Mouse (Mus musculus) MEL (cell line): ENCODE measurements at regions not wholly inside any gene's neighbourhood (a gene's known extent, or its start where the extent isn't known, plus 50 kb on each side); places are given as distances from the start of the nearest gene placed in this dataset.

Source experiments
- DNase-seq: peaks from one replicate; pipeline ENCODE4 v3.0.0; 2011; ENCODE audit warnings: low read depth, low spot score
- H3K27ac ChIP-seq: 2 replicates; pipeline ENCODE4 v1.5.1; 2012; ENCODE audit warnings: low read depth, mild to moderate bottlenecking, control low read depth, low read length, moderate library complexity; ENCODE audit not compliant: control insufficient read depth
- H3K27me3 ChIP-seq, 2 experiments: fragments of 150-350 bp in 1 of 2; sonication (generic) in 1 of 2; 2 replicates each; pipeline ENCODE4 v1.6.1; 2012; ENCODE audit warnings: low read length in 2 of 2, mild to moderate bottlenecking in 2 of 2, improper control_type of control experiment in 1 of 2, moderate library complexity in 1 of 2; ENCODE audit not compliant: insufficient read depth in 2 of 2, control insufficient read depth in 1 of 2
- H3K36me3 ChIP-seq, 2 experiments: 2 replicates each; pipeline ENCODE4 v1.6.1; 2012 to 2014; ENCODE audit warnings: low read length in 2 of 2, improper control_type of control experiment in 1 of 2, inconsistent platforms in 1 of 2, mild to moderate bottlenecking in 1 of 2; ENCODE audit not compliant: insufficient read depth in 2 of 2, control insufficient read depth in 1 of 2
- H3K4me1 ChIP-seq, 2 experiments: fragments of 150-350 bp in 1 of 2; sonication (generic) in 1 of 2; 2 replicates each; pipeline ENCODE4 v1.6.1; 2012; ENCODE audit warnings: low read length in 2 of 2, improper control_type of control experiment in 1 of 2, mild to moderate bottlenecking in 1 of 2; ENCODE audit not compliant: insufficient read depth in 2 of 2, control insufficient read depth in 1 of 2
- H3K4me3 ChIP-seq, 2 experiments: fragments of 150-350 bp in 1 of 2; sonication (generic) in 1 of 2; 2 replicates each; pipeline ENCODE4 v1.5.1; 2012; ENCODE audit warnings: low read depth in 2 of 2, low read length in 2 of 2, mild to moderate bottlenecking in 2 of 2, moderate library complexity in 2 of 2, control low read depth in 1 of 2, improper control_type of control experiment in 1 of 2; ENCODE audit not compliant: control insufficient read depth in 1 of 2, insufficient read depth in 1 of 2
- H3K79me2 ChIP-seq: 2 replicates; pipeline ENCODE4 v1.6.1; 2012; ENCODE audit warnings: mild to moderate bottlenecking, low read length, moderate library complexity; ENCODE audit not compliant: control insufficient read depth, poor library complexity, insufficient read depth
- H3K9ac ChIP-seq: 2 replicates; pipeline ENCODE4 v1.6.1; 2012; ENCODE audit warnings: low read depth, mild to moderate bottlenecking, control low read depth, low read length, moderate library complexity; ENCODE audit not compliant: control insufficient read depth, poor library complexity, severe bottlenecking
- H3K9me3 ChIP-seq: fragments of 150-350 bp; sonication (generic); replicated peaks from 2 replicates; pipeline ENCODE4 v1.6.1; 2012; ENCODE audit warnings: mild to moderate bottlenecking, low read length, improper control_type of control experiment, moderate library complexity; ENCODE audit not compliant: insufficient read depth
- CHD1 ChIP-seq: IDR thresholded peaks from 2 replicates; pipeline ENCODE4 v1.6.1; 2012; ENCODE audit warnings: low read depth, mild to moderate bottlenecking, inconsistent platforms, low read length, improper control_type of control experiment
- CHD2 ChIP-seq: IDR thresholded peaks from 2 replicates; pipeline ENCODE4 v1.6.1; 2011; ENCODE audit warnings: low read length, improper control_type of control experiment
- CTCF ChIP-seq, 3 experiments: IDR thresholded peaks in 2 of 3; conservative IDR thresholded peaks in 1 of 3; 2 replicates each; pipeline ENCODE4 v1.5.1; 2011 to 2012; ENCODE audit warnings: low read length in 3 of 3, low read depth in 2 of 3, mild to moderate bottlenecking in 2 of 3, improper control_type of control experiment in 1 of 3, inconsistent platforms in 1 of 3, mixed read lengths in 1 of 3, moderate library complexity in 1 of 3; ENCODE audit not compliant: control insufficient read depth in 1 of 3, insufficient read depth in 1 of 3, poor library complexity in 1 of 3, severe bottlenecking in 1 of 3
- E2F4 ChIP-seq: IDR thresholded peaks from 2 replicates; pipeline ENCODE4 v1.6.1; 2011; ENCODE audit warnings: low read depth, low read length, improper control_type of control experiment, borderline replicate concordance
- EP300 ChIP-seq, 2 experiments: IDR thresholded peaks; 2 replicates each; pipeline ENCODE4 v1.6.1; 2011; ENCODE audit warnings: improper control_type of control experiment in 2 of 2, low read length in 2 of 2, low read depth in 1 of 2, mild to moderate bottlenecking in 1 of 2
- GATA1 ChIP-seq: IDR thresholded peaks from 2 replicates; pipeline ENCODE4 v1.6.1; 2011; ENCODE audit warnings: low read depth, low read length, improper control_type of control experiment
- HCFC1 ChIP-seq: IDR thresholded peaks from 2 replicates; pipeline ENCODE4 v1.6.1; 2012; ENCODE audit warnings: low read depth, mild to moderate bottlenecking, inconsistent platforms, low read length, improper control_type of control experiment, moderate library complexity
- JUND ChIP-seq: IDR thresholded peaks from 2 replicates; pipeline ENCODE4 v1.6.1; 2011; ENCODE audit warnings: low read depth, mild to moderate bottlenecking, improper control_type of control experiment, low read length
- MAX ChIP-seq: IDR thresholded peaks from 2 replicates; pipeline ENCODE4 v1.6.1; 2011; ENCODE audit warnings: low read length, improper control_type of control experiment
- MAZ ChIP-seq: IDR thresholded peaks from 2 replicates; pipeline ENCODE4 v1.6.1; 2012; ENCODE audit warnings: low read depth, mild to moderate bottlenecking, inconsistent platforms, low read length, improper control_type of control experiment
- MEF2A ChIP-seq: IDR thresholded peaks from 2 replicates; pipeline ENCODE4 v1.6.1; 2014; ENCODE audit warnings: low read depth, mild to moderate bottlenecking, inconsistent platforms, low read length, improper control_type of control experiment; ENCODE audit not compliant: poor library complexity, insufficient replicate concordance, severe bottlenecking; ENCODE audit errors: extremely low read depth
- MXI1 ChIP-seq: IDR thresholded peaks from 2 replicates; pipeline ENCODE4 v1.6.1; 2011; ENCODE audit warnings: mild to moderate bottlenecking, low read depth, low read length, improper control_type of control experiment
- MYB ChIP-seq: IDR thresholded peaks from 2 replicates; pipeline ENCODE4 v1.6.1; 2011; ENCODE audit warnings: mild to moderate bottlenecking, low read depth, low read length, improper control_type of control experiment
- MYC ChIP-seq: IDR thresholded peaks from 2 replicates; pipeline ENCODE4 v1.6.1; 2011; ENCODE audit warnings: low read depth, mild to moderate bottlenecking, low read length, improper control_type of control experiment, moderate library complexity
- NELFE ChIP-seq: IDR thresholded peaks from 2 replicates; pipeline ENCODE4 v1.6.1; 2011; ENCODE audit warnings: low read depth, low read length, improper control_type of control experiment
- POLR2AphosphoS2 ChIP-seq: IDR thresholded peaks from 2 replicates; pipeline ENCODE4 v1.6.1; 2011; ENCODE audit warnings: low read length, improper control_type of control experiment
- RAD21 ChIP-seq: IDR thresholded peaks from 2 replicates; pipeline ENCODE4 v1.6.1; 2011; ENCODE audit warnings: mild to moderate bottlenecking, low read depth, low read length, improper control_type of control experiment
- SIN3A ChIP-seq: IDR thresholded peaks from 2 replicates; pipeline ENCODE4 v1.6.1; 2012; ENCODE audit warnings: low read length, improper control_type of control experiment, inconsistent platforms
- TBP ChIP-seq: IDR thresholded peaks from 2 replicates; pipeline ENCODE4 v1.8.0; 2011; ENCODE audit warnings: low read depth, low read length, improper control_type of control experiment
- UBTF ChIP-seq: IDR thresholded peaks from 2 replicates; pipeline ENCODE4 v1.6.1; 2012; ENCODE audit warnings: low read depth, mild to moderate bottlenecking, inconsistent platforms, low read length, improper control_type of control experiment, moderate library complexity, borderline replicate concordance; ENCODE audit not compliant: insufficient read depth
- USF1 ChIP-seq: IDR thresholded peaks from 2 replicates; pipeline ENCODE4 v1.6.1; 2014; ENCODE audit warnings: low read depth, mild to moderate bottlenecking, inconsistent platforms, low read length, improper control_type of control experiment, moderate library complexity
- USF2 ChIP-seq, 2 experiments: IDR thresholded peaks; 2 replicates each; pipeline ENCODE4 v1.6.1; 2011 to 2012; ENCODE audit warnings: improper control_type of control experiment in 2 of 2, low read length in 2 of 2, borderline replicate concordance in 1 of 2, inconsistent platforms in 1 of 2, low read depth in 1 of 2, mild to moderate bottlenecking in 1 of 2; ENCODE audit not compliant: insufficient read depth in 1 of 2
- ZKSCAN1 ChIP-seq: IDR thresholded peaks from 2 replicates; pipeline ENCODE4 v1.6.1; 2012; ENCODE audit warnings: low read depth, mild to moderate bottlenecking, inconsistent platforms, low read length, improper control_type of control experiment, moderate library complexity
- ZMIZ1 ChIP-seq: IDR thresholded peaks from 2 replicates; pipeline ENCODE4 v1.6.1; 2012; ENCODE audit warnings: low read depth, mild to moderate bottlenecking, inconsistent platforms, low read length, improper control_type of control experiment, moderate library complexity
- ZNF384 ChIP-seq: IDR thresholded peaks from 2 replicates; pipeline ENCODE4 v1.6.1; 2012; ENCODE audit warnings: low read depth, mild to moderate bottlenecking, inconsistent platforms, low read length, improper control_type of control experiment

DNA sequence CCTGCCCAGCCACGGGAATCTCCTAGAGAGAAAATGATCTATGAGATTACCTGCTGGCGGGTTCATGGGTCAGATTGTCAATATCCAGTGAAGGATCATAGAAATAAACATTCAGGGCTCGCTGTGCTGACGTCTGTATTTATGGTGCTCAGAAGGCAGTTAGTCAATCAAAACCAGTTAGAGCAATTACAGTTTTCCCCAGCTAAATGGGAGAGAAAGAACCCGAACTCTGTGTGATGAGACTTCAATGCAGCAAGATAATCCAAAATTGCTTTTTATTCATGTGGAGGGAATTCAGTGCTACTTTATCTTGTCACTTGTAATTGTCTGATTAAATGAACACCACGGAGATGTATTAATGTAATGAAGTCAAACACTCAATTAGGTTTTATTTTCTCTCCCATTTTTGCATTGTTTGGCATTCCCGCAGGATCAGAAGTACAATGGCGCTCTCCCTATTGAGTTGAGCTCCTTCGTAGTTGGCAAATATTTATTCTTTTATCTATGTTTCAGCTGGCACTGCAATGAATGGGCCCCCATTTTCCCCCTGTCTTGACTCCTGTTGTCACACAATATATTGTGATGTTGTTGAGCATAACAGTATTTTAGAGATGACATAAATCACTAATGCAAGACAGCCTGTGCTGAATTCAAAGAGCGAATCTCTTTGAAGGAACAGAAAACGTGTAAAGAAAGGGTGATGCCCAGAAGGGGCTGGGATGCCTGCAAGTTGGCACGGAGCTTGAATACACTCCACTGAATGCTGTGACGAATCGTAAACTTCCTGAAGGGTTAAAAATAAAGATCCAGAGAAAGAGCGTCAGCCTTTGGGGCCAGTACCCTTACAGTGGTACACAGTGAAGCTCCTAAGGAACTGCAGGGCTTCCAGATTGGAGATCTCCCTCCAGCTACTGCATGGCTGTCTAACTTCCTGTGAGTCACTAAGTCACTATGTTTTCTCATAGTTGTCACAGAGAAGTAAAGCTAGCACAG, 183.0 kb upstream of the Rhobtb1 start:
- Histone ChIP-seq H3K4me3 (no peak overlapping the region), H3K79me2 (no peaks in the 10 kb centered on the region), H3K9me3 (no peaks in the 10 kb centered on the region), H3K27me3 (no peaks in the 10 kb centered on the region), H3K27ac (no peak overlapping the region), H3K4me1 (no peaks in the 10 kb centered on the region), H3K36me3 (no peaks in the 10 kb centered on the region)
- no peak for DNase-seq
- no peak for TF ChIP-seq USF2 (IDR thresholded peaks at IDR 0.05; ENCODE audit: borderline replicate concordance in 1 of 2, insufficient read depth in 1 of 2, low read depth in 1 of 2, low read length in 2 of 2)
- TF ChIP-seq CHD2: no peak
- TF ChIP-seq, all 39 proteins: peak for 0
- H3K9ac ChIP-seq: no peak overlapping the region

GRCm38 (mm10) chr10:68970521-68970920, 180.7 kb upstream of the Rhobtb1 start:
- no peaks in the 10 kb centered on the region for H3K27me3 ChIP-seq
- no peak for TF ChIP-seq E2F4
- TF ChIP-seq ZKSCAN1: no peak
- TF ChIP-seq GATA1: no peak
- TF ChIP-seq TBP: no peak
- no peak for TF ChIP-seq JUND
- no peak for TF ChIP-seq USF2 (IDR thresholded peaks at IDR 0.05; ENCODE audit: borderline replicate concordance in 1 of 2, insufficient read depth in 1 of 2, low read depth in 1 of 2, low read length in 2 of 2)
- no peak for TF ChIP-seq UBTF
- TF ChIP-seq USF1: no peak
- TF ChIP-seq ZMIZ1: no peak
- no peak for TF ChIP-seq RAD21
- no peak for TF ChIP-seq SIN3A
- no peak for TF ChIP-seq ZNF384
- H3K9me3 ChIP-seq: no peaks in the 10 kb centered on the region
- no peaks in the 10 kb centered on the region for H3K79me2 ChIP-seq
- no peak overlapping the region for H3K9ac ChIP-seq
- H3K4me1 ChIP-seq: no peaks in the 10 kb centered on the region
- no peak for DNase-seq
- no peak overlapping the region for H3K27ac ChIP-seq
- no peaks in the 10 kb centered on the region for H3K36me3 ChIP-seq
- H3K4me3 ChIP-seq: no peak overlapping the region

GRCm38 (mm10) chr10:68974771-68975170, 176.5 kb upstream of the Rhobtb1 start:
- H3K27ac ChIP-seq: no peak overlapping the region
- no peak for DNase-seq
- TF ChIP-seq MYB (no peak), CHD1 (no peak), MAZ (no peak), HCFC1 (no peak), POLR2AphosphoS2 (no peak), MAX (no peak), ZKSCAN1 (no peak), USF2 (IDR thresholded peaks at IDR 0.05; ENCODE audit: borderline replicate concordance in 1 of 2, insufficient read depth in 1 of 2, low read depth in 1 of 2, low read length in 2 of 2) (no peak), MEF2A (no peak), MYC (no peak), SIN3A (no peak), EP300 (IDR thresholded peaks at IDR 0.05; ENCODE audit: low read depth in 1 of 2, low read length in 2 of 2) (no peak), MXI1 (no peak), CTCF (IDR thresholded peaks at IDR 0.05 in 2 of 3, conservative IDR thresholded peaks at IDR 0.05 in 1 of 3; ENCODE audit: control insufficient read depth in 1 of 3, insufficient read depth in 1 of 3, low read depth in 2 of 3, low read length in 3 of 3, poor library complexity in 1 of 3, severe bottlenecking in 1 of 3) (no peak), NELFE (no peak)

More at GRCm38 (mm10) chr10:68974771-68975170, 176.5 kb upstream of the Rhobtb1 start:
- no peak overlapping the region for H3K4me3 ChIP-seq
- H3K36me3 ChIP-seq: no peaks in the 10 kb centered on the region
- H3K79me2 ChIP-seq: no peaks in the 10 kb centered on the region
- no peak overlapping the region for H3K9ac ChIP-seq
- H3K4me1 ChIP-seq: no peaks in the 10 kb centered on the region
- no peaks in the 10 kb centered on the region for H3K9me3 ChIP-seq
- no peaks in the 10 kb centered on the region for H3K27me3 ChIP-seq
